Mouse (Mus musculus): Measurements from ENCODE around the gene Bcan.

The Bcan gene

DNA sequence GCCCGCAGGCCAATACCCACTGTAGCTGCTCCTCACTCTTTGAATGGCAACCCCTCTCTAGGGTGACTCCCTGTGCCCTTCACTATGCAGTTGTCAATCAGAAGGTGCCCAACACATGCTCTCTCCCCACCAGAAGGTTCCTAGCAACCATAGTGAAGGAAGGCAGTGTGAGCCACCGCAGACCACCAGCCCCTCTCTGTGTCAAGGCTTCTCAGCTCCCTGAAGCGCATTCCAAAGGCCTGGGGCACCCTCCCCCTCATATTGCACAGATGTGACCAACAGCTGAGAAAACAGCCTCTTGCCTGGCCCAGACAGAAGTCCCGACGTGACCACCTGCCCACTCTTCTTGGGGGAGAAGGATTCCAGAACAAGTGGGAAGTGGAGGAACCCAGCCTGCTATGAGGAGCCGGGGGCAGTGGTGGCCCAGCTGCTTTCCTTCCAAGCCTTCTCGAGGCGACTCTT, 27.8 kb downstream of the Bcan start:
- DNase-seq (ENCODE audit: low spot score) = no peak

DNA sequence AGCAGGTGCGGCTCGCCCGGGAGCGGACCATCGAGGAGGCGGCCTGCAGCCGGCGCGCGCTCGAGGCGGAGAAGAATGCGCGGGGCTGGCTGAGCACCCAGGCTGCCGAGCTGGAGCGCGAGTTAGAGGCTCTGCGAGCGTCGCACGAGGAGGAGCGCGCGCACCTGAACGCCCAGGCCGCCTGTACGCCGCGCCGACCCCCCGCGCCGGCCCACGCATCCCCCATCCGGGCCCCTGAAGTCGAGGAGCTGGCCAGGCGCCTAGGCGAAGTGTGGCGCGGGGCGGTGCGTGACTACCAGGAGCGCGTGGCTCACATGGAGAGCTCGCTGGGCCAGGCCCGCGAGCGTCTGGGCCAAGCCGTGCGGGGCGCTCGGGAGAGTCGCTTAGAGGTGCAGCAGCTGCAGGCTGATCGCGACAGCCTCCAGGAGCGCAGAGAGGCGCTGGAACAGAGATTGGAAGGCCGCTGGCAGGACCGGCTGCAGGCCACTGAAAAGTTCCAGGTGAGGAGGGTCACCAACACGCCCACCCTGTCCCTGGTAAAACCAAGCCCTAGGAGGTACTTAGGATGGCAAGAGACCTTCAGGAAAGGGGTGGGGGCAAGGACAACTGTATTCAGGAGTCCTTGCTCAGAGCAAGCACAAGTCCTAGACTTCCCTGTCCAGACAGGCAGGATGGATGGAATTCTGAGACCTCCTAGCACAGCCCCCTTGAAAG, 28.4 kb downstream of the Bcan start:
- DNase-seq (ENCODE audit: low spot score) = no peak

DNA sequence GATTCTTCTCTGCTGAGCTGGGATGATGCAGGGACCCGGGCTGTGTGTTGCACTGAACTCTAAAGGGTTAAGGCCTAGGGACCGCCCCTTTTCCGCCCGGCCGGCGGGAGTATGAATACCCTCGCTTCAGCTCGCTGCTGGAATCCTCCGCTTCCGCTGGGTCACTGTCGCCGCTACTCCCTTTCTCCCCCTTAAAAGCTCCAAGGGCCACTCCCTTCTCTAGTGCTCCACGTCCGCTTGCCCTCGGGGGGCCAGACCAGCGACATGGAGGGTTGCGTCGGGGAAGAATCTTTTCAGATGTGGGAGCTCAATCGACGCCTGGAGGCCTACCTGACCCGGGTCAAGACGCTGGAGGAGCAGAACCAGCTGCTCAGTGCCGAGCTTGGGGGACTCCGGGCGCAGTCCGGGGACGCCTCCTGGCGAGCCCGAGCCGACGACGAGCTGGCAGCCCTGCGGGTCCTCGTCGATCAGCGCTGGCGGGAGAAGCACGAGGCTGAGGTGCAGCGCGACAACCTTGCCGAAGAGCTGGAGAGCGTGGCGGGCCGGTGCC, 29.0 kb downstream of the Bcan start, which contains the start of gene Nes:
TSS of gene Nes (plus strand) at position 140 of the 550 bp plus-strand sequence.
- DNase-seq (ENCODE audit: low spot score) = no peak

DNA sequence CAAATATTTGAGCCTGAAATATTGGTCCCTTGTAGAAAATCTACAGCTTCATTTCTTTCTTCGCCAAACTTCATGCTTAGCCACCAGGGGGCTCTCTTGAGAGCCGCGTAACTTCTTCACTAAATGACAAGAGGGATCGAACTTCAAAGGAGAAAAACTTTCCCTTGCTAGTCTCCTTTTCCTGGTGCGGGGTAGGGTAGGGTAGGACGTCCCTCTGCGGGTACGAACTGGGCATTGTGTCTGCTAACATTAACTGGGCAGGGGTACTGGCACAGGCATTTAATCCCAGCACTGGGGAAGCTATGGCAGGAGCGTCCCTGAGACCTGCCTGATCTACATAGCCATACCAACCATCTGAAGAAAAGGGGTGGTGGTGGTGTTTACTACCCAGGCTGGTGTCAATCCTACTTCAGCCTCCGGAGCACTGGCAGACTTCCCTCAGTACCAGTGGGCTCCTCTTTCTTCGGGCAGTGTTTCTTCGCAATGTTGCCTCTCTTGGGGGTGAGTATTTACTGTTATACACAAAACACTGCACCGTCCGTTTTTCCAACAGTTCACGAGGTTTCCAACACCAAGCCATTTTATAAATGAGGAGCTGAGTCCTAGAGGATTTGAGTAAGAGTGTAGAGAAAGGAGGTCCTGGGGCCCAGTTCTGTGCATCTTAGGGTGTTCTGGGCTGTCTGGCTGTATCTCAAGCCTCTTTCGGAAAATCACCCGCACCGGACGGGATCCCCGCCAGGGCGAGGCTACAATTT, 29.7 kb downstream of the Bcan start:
- DNase-seq (ENCODE audit: low spot score) = peak; percentile 57

DNA sequence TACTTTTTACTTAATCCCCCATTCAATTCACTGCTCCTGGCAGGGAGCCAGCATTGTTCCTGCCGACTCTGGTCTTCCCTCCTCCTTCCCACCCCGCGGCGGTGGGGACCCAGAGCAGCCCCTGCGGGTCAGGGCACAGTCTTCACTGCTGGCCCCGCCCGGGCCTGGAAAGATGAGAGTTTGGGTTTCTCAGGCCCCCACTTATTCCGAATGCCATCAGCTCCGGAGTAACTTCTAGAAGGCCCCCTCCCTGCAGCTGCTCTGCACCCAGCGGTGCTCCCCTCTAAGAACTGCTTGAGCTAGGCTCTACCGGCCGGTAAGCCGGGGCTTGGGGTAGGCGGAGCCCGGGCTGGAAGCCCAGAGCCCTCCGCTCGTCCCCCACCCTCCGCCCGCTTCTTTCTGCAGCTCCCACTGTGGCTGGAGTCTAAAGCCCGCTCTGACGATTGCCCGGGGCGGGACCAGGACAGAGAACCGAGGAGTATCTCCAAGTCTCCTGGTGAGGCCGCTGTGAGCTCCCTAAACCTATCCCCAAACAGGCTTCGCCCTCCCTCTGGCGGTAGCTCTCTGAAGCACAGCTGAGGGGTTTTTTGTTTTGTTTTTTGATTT, 39.3 kb downstream of the Bcan start:
- DNase-seq (ENCODE audit: low spot score) = peak; percentile 81

DNA sequence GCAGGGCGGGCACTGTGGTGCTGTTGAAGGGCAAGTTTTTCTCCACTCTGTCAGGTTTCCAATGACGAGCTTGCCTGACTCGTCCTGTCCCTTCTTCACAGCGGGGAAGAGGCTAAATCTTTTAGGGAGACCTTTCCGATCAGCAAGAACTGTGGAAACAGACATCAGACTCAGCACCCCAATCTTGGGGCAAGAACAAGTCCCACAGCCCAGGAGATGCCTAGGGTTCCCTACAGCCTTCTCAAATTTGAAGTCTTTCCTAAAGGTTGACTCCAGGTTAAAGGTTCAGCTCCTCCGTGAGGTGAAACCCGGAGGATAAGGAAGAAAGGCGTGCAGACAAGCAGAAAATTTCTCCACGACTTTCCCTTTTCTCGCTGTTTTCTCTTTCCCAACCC, 39.8 kb downstream of the Bcan start:
- DNase-seq (ENCODE audit: low spot score) = no peak

DNA sequence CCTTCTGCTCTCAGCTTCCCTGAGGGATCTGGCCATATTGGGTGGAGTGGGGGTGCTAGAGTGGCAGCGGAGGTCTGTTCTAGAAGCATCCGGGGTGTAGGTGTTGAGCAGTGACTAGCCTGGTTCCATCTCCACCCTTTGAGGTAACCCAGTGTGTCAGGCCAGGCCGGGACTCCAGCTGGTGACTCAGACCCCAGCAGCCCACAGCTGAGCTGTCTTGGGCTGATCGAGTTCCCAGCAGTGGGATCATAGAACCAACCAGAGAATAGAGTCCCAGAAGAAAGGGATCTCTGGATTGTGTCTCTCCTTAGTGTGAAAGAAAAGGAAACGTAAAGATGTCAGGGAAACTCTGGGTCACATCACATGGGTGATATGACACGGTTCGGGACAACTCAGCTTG, 40.7 kb downstream of the Bcan start:
- no peak for DNase-seq (ENCODE audit: low spot score)

DNA sequence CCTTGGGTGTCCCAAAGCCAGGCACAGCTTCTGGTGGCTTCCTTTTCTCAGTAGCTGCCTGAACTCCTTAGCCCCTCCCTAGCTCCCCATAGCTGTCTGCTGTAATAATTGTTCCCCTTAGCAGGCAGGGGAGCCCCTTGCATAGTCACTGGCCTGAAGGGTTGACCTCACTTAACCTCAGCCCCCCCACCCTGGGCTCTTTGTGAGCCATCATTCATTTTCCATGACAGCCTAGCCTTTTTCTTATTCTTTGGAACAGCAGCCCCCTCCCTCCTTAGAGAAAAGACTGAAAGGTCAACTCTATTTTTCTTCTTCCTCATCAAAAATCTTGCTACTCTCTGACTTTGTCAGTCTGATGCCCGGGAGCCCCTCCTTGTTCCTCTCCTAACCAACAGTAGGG, 41.1 kb downstream of the Bcan start:
- DNase-seq (ENCODE audit: low spot score) = no peak

DNA sequence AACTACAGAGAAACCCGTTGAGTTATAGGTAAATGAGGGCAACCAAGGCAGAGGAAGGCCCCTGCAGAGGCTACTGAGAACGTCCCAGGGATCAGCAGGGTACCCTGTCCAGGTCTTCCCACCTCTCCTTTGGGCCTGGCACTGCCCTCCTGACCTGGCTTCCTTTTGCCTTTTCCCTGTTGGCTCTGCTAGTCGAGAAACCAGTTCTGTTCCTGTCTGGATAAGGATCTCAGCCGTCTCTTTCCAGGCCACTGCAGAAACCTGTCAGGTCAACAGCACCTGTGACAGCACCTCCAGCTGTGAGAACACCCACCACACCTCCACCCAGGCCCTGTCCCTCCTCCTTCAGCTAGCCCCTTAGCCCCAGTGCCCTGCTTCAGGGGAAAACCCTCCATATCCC, 41.6 kb downstream of the Bcan start:
- no peak for DNase-seq (ENCODE audit: low spot score)

DNA sequence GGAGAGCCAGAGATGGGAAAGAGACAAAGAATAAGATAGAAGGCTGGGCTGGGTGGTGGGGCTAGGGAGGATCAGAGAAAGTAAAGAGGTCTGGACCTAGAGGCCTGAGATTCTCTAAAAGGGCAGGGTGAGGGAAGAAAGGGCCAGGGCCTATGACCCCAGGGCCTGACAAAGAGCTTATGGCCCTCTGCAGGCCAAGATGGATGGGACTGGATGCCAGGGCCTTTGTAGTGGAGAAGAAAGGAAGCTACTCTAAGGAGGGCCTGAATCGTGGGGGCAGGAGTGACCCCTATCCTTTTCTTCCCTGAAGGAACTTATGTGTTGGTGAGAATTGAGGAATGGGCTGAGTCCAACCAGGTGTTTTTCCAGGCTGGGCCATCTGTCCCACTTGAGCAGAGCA, 42.0 kb downstream of the Bcan start:
- DNase-seq (ENCODE audit: low spot score) = no peak

DNA sequence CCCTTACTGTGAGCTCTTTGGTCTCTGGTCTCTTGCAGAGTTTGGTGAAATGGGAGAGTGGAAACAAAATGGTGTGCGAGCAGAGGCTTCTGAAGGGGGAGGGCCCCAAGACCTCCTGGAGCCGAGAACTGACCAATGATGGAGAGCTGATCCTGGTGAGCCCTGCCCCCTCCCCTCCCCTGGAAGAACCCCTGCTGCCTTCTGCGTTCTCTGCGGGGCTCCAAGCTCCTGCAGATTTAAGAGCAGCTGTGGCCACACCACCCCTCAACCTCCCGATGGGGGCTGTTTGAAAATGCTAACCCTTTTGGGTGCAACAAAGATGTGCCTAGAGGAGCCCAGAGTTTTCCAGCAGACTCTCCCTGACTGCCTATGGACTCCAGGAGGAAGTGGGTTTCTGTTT, 47.6 kb downstream of the Bcan start:
- no peak for DNase-seq (ENCODE audit: low spot score)

DNA sequence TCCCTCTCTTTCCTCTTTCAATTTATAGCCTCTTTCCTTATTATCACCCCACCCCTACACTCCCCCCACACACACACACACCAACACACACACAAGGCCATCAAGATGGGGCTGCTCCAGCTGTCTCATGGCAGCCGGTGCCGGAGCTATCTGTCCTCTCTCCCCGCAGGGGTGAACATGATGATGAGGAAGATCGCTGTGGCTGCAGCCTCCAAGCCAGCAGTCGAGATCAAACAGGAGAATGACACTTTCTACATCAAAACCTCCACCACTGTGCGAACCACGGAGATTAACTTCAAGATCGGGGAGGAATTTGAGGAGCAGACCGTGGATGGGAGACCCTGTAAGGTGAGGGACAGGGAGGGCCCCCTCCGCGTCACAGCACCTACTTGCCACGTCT, 48.1 kb downstream of the Bcan start:
- DNase-seq (ENCODE audit: low spot score) = no peak

DNA sequence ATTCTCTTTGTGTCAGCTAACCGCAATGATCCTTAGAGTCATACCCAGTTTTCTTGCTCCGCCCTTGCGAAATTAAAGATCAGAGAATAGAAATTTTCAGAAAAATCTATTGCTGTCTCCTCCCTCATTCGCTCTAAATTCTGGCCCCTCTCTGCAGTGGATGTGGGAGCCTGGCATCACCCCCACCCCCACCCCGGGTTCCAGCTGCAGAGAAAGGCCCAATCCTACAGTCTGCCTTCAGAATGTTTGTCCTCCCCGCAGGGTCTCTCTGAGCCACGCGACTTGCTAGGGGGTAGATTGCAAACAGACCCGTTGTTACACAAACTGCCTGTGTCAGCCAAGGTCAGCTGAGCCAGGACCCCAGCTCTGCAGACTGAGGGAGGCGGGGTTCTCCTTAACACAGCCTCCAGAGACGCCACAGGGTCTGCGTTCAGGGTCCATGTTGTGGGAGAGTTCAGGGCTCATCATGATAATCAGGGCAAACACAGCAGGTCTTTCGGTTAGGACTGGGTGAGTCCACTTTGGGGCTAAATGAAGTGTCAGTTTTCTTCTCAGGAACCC, 50.0 kb downstream of the Bcan start:
- DNase-seq (ENCODE audit: low spot score) = no peak

DNA sequence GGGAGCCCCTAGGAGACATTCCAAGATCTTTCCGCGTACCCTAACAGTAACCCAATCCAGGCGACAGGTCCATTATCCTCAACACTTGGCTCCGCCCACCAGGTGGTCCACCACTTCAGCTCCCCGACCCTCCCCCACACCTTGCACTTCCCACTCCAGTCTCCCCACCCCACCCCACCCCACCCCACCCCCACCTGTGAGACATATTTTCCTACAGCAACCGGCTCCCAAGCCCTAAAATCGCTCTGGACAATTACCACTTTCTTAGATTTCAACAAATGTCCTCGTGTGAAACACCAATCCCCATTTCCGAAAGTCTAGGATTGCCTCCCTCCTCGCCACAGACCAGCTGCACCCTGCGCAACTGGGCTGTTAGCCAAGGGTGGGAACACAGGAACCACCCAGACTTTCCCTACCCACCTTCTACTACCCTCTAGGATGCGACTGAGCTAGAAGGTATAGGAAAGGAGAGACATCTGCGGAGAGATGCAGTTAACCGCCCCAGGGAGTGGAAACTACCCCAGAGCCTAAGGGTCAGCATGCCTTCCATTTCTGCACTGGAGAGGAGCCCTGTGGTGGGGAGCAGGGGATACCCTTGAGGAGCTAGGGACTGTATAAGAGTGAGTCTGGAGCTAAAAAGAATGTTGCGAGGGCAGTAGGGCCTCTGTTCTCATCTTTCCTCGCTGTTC, 50.6 kb downstream of the Bcan start:
- no peak for DNase-seq (ENCODE audit: low spot score)

DNA sequence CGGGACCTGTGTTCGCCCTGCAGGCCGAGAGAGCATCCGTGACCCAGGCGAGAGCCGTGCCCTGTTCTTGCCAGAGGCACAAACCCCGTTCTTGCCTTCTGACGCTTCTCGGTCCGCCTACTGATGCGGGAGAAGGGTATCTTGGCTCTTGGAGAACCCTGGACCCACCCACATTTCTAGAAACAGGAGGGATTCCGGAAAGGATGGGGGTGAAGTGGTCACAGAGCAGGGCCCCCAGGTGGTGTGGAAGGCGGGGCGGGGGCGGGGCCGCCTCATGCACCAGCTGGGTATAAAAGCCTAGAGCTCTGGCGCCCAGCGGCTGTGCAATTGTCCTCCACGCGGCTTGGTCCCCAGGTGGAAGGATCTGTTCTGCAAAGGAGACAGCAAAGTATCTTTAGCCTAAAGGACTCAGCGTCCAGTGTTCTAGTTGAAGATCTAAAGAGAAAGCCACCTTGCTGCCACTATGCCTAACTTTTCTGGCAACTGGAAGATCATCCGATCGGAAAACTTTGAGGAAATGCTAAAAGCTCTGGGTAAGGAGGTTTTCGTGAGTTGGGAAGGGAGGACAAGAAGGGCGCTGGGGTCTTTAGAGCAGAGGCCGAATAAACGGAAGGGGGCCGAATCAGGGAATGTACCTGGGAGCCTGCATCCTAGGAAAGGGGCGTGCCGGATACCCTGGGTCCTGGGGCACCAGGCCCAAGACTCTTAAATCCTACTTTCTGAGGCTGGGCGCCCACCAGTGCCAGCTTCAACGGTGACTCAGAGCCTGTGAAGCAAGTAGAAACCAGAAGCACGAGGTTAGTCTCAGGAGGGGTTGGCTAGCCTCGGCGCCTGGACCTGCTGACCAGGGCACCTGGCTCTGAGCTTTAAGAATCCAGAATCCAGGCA, 51.4 kb downstream of the Bcan start, which contains the start of gene Crabp2:
TSS of gene Crabp2 (plus strand) at position 289 of the 888 bp plus-strand sequence.
- DNase-seq (ENCODE audit: low spot score) = no peak

DNA sequence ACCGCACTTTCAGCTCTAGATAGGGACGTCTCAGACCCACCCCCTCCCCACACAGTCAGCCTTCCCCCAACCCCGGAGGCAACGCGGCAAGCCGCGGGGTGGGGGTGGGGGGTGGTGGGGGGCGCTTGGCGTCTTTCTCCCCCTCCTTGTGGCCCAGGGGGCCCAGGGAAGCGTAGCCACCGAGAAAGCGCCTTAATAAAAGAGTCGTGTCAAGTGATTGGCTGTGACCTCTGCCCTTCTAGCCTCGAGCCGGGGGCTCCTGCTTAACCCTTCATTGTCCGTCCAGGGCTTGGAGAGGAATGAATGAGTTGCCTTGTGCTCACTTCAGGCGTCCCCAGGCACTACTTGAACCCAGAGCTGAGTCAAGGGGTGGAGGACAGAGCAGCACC, 52.2 kb downstream of the Bcan start:
- no peak for DNase-seq (ENCODE audit: low spot score)

DNA sequence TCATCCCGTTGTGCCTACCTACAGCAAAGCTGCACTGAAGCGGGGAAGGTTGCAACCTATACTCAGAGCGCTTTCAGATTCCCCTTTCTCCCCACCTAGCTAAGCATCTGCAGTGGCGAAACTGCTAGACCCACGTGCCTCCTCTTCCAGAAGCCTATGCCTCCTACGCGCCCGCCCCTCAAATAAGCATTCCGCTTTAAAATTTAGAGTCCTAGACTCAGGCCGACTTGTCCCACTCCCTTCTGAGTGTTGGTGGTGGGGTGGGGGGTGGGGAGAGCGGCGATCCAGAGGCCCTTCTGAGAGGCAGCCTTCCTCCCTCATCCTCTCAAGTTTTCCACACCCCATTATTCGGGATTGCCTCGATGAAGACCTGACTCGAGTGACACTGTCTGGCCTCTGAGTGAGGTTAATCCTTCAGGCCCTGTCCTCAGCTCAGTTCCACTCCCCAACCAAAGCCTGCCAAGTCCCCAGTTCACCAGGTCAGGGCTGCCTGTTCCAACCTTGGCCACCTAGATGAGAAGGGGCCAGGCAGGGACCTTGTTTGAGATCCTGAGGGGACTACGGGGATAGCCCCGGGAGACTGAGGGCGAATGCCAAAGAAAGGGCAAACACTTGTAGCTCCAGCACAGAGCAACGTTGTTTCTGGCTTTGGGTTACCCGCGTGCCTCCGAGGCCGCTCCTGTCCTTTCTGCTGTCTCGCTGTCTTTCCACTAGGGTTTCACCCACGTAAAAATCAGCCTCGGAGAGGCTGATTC, 52.8 kb downstream of the Bcan start:
- no peak for DNase-seq (ENCODE audit: low spot score)

DNA sequence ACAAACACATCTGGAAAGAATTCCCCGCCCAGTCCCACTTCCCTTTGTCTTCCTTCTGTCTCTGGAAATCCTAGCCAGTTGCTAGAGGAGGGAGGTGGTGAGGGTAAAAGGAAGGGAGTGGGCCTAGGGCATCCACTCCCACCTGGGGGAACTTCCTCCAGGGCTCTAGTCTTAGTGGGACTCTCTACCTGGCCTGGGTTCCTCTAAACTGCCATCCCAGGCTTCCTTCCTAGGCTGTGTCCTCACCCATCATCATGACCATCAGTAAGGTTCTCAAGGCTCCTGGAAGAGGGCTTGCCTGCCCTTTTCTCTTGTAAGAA, 53.5 kb downstream of the Bcan start:
- DNase-seq (ENCODE audit: low spot score) = no peak

DNA sequence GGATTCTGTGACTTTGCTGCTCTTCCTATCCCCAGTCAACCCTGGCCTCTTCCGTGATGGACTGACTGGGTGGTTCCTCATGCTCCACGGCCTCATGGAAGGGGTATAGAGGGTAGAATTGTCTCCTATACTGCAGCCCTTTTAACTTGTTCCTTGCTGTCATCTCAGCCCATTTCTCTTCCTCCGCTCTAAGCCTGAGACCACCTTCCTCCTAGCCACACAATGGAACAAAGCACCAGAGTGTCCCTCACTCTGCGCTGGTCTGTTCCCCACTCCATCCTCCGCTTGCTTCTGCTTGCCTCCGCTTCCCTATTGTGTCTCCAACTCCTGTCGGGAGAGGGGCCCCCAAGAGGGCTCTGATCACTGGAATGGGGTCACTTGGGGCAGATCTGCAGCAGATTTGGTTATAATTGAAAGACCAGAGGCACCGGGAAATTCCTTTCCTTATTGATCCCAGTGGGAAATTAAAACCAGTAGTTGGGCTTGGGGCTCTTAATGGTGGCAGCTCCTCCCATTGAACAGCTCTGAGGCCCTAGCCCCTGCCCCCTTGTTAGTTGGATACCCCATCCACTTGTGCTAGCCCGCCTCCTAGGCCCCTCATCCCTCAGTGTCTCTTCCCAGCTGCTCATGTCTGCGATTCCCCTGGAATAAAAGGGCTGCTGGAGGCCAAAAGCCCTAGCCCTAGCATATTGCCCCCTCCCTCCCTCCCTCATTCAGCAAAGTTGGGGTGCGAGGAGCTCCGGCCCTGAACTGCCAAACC, 54.1 kb downstream of the Bcan start:
- DNase-seq (ENCODE audit: low spot score) = no peak
